Mouse (Mus musculus) layer of hippocampus, postnatal 14 days (tissue): ENCODE results near the gene Ticrr. TPM values are rescaled to one million over a fixed set of nuclear protein-coding genes. Genes with fewer than 3 reads are reported as not detected.

Experiments
- DNase-seq, 2 experiments: peaks; one replicate each; pipeline ENCODE4 v3.0.0; 2021 to 2022; ENCODE audit warnings: low spot score in 2 of 2, mixed read lengths in 1 of 2
- total RNA-seq, 2 experiments: library from RNA; stranded (reverse); gene quantifications; 2 replicates each; pipeline ENCODE4 v1.2.3; 2021

Gene Ticrr
- total RNA-seq, 2 experiments from 2014 or later: 0.45 to 0.97 TPM

DNA sequence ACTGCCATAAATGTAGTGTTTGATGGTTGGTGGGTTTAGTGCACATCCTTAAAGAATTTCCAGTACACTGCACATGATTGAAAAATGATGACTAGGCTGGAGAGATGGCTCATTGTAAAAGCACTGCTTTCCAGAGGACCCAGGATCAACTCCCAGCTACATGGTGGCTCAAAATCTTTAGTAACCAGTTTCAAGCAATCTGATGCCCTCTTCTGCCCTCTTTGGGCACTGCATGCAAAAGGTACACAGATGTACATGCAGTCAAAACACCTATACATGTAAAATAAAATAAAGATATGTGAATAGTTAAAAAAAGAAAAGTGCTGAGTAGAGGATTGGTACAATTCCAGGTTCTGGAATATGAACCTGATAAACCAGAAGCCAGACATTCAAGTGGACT lies 19.2 kb downstream of the Ticrr start:
- no peak for DNase-seq

DNA sequence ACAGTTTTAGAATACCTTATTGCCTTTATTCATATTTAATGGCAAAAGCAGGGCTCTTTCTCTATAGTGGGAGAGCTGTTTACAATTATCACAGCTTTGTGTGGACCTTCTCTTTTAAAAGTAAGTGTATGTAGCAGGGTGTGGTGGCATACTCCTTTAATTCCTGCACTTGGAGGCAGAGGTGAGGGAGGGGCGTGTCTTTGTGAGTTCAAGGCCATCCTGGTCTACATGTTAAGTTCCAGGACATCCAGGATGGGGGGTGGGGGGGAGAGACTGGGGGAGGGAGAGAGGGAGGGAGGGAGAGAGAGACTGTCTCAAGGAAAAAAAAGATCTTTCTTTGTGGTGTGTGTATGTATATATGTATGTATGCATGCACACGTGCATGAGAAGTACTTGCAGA lies 20.2 kb downstream of the Ticrr start:
- DNase-seq: no peak

DNA sequence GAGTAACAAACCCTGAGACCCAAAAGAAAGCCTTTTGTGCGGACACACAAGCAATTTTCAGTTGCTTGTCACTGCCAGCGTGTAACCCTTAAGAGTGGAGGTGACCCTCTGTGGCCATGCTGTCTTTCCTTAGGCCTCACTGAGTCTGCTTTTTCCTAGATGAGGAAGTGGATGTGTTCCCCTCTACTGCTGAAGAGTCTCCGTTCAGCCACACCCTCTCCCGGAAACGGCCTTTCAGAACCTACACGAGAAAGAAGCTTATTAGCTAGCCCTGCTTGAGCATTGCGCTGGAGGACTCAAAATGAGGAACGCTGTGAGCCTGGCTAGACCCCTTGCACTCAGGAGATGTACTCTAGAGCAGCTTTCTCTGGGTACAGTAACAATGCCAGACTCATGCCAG lies 36.5 kb downstream of the Ticrr start:
- DNase-seq: no peak

DNA sequence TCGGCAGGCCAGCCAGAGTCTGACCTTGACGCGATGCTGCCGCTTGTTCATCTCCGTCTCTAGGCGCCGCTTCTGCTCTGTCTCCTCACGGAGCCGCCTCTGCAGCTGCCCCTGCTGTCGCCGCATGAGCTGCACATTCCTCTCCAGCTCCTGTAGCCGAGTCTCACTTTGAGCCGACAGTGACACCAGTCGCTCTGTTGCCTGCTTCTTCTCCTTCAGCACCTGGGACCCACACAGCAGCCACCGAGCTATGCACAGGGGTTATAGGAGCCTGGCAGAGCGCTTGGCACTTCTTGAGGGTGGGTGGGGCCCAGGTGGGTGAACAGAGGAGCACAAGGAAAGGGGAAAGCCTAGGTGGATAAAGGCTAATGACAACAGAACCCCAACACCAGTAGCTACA lies 42.8 kb downstream of the Ticrr start:
- DNase-seq: no peak

DNA sequence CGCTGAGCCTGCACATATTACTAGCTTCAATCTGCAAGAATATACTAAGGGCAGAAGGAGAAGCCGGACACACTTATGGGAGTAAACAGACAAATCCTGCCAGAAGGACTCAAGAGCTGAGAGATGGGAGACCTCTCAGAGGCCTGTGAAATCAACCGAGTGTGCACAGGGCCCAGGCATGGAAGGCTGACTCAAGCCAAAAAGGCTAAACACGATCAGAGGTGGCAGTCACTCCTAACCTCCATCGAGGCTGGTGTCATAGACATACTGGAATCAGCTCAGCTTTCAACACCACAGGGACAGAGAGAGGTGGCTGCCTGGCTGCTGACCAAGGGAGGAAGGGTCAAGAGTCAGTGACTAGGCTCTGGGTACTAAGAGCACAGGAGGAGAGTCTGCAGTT lies 45.2 kb downstream of the Ticrr start:
- no peak for DNase-seq

DNA sequence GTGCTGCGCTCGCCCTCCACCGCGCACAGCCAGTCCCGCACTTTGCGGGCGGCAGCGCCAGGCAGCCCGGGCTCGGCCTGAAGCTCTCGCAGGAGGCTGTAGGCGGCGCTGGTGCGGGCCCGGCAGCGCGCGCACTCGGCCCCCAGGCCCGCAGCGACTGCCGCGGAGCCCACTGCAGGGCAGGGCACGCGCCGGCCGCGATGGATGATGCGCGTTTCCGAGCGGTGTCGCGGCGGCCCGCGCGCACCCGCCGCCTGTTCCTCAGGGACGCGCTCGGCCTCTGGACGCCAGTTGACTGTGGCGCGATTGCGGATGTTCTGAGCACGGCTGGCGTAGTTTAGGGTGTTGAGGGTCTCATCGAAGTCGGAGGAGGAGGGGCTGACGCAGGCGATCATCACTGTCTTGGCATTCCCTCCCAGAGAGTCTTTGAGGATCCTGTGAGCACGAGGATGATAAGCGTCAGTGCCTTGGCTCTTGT lies 50.2 kb downstream of the Ticrr start:
- DNase-seq: peak; percentile 61

DNA sequence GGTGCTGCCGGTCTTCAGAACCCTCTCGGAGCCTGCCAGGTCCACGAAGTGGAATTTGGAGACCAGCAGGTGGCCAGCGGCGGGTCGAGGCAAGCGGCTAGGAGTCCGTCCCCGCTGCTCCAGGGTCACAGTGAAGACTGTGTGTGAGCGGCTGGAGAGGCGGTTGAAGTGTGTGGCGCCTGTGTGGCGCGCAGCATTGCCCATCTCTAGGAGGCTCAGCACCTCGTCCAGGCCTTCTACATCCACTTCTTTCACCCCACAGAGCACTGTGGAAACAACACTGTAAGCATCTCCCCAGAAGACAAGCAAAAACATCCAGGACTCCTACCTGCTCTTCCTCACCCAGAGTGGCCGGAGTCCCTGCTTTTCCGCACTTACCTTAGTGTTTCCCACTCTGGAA lies 50.8 kb downstream of the Ticrr start:
- no peak for DNase-seq

DNA sequence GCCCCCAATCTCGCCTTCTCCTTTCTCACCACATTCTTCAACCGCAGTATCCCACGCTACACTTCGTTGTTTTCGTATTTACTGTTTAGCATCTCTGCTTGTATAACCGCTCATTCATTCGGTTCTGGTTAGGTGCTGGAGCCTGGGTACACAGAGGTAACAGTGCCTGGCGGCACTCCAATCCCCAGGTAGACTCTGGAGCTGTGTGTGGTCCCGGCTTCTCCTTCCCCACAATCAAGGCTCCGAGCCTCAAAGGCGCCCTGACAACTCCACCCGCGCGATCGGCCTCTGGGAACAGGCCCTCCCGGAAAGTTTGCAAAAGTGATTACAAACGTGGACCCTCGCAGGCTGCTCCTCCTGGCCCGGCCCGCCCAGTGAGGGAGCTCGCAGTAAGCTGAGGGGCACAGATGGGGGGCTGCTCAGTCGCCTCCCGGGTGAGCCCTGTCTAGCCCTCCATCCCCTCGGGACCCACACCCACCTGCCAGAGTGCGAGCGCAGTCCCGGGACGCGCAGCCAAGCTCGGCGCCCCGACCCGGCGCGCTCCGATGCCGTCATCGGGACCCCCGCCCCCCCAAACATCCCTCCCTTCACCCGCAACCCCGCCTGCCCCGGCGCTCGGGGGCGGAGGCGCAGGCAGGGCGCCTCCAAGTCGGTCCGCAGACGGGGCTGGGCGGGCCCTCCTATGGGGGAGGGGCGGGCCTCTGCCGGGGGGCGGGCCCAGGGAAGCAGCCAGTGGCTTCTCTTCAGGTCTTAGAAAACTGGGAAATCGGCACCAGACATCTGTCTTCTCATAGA lies 55.4 kb downstream of the Ticrr start, which contains the start of gene Kif7:
Gene Kif7 (minus strand): TSS at position 534 of the 795 bp plus-strand sequence.
- peak; percentile 30 to 56 for DNase-seq

DNA sequence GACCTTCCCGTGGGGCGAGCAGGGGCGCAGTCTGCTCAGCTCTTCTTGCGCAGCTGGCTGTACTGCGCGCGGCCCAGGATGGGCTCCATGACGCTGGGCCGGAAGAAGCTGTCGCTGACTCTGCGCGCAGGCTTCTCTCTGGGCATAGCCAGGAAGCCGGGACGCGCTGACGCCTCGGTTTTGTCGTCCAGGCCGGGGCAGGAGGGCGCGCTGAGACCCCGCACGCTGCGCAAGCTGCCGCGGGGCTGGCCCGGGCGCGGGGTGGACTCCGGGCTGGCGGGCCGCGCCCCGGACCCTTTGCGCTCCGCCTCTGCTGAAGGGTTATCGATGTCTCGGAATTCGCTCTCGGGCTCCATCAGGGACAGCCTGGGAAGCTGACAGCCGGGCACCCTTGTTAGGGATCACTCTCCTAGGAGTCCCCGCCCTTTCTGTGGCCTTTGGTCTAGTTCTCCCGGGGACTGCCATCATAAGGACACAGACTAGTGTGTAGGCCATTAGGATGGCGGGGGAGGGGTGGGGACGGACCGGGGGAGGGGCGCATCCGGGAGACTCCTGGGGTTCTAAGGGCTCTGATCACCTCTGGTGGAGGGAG lies 61.5 kb downstream of the Ticrr start:
- DNase-seq: peak in 1 of 2 experiments; percentile 46

DNA sequence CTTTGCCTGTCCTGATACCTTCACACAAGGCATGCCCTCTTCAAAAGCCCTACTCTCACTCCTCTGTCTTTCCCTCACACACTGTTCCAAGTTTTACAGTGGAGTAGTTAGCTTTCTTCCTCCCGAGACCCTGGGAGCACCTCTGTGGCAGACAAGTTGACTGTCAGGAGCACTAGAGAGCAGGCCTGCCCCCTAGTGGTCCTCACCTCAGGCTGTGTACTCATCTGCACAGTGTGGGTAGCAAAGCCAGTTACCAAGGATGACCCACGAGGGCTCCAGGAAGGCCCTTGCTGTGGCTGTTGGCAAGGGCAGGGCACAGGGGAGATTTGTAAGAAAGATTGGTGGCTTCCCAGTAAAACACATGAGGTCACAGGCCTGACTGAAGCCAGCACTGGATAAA lies 67.1 kb downstream of the Ticrr start:
- peak in 1 of 2 experiments; percentile 45 for DNase-seq

DNA sequence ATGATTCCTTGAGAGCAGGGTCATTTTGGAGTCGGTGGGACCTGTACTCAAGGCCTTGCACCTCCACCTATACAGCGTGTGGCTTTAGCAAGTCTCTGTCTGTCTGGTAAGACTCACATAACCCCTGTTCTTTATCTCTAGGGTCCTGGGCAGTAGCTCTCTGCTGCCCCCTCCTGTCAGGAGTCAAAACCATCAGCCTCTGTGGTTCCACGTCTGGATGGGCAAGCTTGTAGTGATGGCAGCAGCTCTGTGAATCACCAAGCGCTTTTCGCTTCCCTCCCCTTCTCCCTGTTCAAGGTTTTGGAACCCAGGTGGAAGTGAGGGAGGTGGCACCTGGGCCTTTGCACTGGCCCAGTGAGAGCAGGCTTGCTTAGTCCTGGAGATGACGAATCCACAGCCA lies 68.2 kb downstream of the Ticrr start:
- DNase-seq: peak; percentile 43 to 55

DNA sequence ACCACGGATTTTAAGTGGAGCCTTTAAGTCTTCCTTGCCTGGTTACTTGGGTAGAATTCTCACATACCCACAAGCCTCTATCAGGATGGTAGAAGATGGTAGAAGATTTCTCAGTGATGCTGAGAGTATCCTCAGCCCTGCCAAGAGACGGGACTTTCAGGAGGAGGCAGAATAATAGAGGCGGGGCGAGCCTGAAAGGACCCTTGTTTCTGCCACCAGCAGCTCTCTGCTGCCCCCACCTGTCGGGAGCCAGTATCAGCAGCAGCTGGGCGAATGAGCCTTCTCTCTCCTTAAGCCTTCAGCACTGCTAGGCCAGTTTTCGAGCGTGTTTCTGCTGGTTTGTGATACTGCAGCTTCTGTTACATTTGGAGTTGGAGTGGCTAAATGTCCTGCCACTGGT lies 69.2 kb downstream of the Ticrr start:
- peak; percentile 57 to 70 for DNase-seq

DNA sequence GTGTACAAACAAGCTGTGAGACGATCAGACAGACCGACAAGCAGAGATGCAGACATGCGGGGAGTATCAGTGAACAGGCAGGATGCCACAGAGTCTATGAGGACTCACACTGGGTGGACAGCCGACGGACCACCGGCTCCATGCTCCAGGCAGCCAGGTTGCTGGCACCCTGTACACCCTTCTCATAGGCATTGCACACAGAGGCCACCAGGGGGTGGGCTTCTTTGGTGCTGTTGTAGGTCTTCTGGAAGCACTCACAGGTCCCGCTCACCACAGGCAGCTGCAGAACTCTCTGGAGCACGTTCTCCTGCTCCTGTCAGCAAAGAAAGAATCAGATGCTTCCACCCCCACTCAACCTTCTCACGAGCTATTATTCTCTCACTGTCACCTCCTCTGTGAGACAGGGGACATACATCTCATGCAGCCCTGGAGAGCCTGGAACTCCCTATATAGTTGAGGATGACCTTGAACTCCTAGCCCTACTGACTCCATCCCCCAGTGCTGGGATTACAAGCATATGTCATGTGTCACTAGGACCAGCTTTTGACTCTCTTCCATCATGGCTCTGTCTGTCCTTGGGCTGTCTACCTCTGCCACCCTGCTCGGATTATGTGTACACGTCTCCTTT lies 69.9 kb downstream of the Ticrr start:
- no peak for DNase-seq

DNA sequence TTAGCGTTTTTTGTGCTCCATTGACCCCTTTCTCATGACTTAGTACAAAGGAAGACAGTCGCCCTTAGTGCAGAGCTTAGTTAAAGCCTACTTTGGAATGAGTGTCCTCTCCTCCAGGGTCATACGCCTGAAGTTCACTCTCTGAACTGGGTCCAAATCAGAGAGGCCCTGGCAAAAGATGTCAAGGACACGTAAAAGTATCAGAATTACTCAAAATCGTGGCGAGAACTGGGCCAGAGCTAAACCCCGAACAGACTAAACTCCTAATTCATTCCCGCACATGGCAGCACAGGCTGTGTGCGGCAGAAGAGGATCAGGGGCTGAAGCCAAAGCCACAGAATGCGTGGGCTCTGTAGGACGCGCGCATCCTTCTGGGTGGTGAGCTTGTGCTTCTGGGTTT lies 71.4 kb downstream of the Ticrr start:
- no peak for DNase-seq

DNA sequence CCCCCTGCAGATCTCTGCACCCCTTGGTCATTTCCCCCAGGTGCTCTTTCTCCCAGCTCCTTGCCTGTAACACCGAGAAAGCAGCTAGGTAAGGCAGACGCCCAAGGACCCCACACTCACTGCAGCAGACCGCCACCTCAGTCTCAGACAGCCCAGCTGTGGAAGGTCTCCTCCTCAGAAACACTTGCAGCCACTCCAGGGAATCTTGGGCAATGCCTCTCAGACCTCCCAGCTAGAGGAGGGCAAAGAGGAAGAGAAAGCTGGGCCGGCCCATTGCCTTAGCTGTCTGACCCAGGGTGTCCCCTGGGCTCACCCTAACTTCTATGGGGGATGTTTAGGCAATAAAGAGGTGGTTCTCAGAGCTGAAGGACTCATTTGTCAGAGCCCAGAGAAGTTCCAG lies 72.6 kb downstream of the Ticrr start, which contains the start of gene Plin1:
Gene Plin1 (minus strand): TSS at position 282 of the 400 bp plus-strand sequence.
- no peak for DNase-seq

DNA sequence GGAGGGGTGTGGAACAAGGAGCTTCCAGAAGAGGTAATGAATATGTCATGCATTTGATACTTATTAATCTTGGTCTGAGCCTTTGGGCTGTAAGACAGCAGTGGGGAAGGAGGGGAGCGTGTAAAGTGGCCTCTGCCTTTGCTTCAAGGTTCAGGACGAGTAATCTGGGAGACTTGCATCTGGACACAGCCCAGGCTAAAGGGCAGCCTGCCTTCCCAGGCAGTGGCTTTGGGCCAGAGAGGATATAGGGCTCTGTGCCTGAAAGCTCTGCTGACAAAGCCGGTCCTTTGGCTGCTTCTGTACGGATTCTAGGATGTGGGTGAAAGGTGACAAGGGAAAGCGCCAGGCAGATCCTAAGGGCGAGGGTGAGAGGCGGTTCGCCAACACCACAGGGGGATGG lies 74.6 kb downstream of the Ticrr start:
- no peak for DNase-seq

DNA sequence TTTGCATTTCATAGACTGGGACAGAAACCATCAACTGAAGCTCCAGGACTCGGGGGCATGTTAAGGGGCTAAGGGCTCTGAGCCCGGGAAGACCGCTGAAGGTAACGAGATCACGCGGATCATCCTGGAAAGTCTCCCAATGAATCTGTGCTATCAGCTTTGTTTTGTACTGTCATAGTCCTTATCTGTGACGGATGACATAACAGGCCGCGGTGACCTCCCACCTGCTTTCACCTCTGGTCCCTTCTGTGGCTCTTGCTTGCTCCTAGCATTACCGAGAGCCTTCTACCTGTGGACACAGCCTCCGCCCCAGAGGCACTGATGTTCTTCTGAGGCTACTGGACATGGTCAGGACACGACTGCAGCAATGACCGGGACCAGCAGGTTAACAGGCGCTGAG lies 76.5 kb downstream of the Ticrr start:
- DNase-seq: no peak

DNA sequence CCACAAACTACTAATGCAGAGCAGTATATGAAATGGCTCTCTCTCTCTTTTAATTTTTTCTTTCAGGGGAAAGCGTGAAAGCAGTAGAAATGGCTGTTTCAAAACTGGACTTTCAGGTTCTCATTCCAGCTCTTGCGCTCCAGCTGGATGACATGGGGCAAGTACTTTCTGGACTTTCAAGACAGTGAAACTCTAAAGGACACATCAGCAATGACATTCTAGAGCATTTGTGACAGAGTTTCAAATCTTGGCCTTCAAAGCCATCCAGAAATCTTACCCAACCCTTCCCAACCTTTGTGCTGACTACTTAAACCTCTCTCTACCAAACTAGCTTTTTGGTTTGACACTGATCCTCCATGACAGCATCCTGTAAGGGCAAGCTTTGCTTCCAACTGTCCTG lies 78.9 kb downstream of the Ticrr start:
- no peak for DNase-seq

DNA sequence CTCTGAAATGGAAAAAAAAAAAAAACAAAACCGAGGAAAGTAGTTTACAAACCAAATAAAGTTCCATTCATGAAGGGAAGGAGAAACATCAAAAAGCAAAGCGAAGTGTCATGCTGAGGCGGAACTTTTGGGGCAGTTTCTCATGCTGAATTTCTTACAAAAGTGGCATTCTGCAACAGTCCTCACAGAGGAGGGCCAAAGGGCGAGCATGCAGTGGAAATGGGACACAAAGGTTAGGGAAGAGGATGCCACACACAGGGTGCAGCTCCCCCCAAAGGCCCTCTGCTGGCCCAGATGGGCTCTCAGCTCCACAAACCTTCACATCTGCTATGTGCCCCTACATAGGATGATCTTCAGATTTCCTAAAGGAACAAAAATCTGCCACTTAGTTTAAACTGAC lies 80.3 kb downstream of the Ticrr start:
- DNase-seq: no peak

DNA sequence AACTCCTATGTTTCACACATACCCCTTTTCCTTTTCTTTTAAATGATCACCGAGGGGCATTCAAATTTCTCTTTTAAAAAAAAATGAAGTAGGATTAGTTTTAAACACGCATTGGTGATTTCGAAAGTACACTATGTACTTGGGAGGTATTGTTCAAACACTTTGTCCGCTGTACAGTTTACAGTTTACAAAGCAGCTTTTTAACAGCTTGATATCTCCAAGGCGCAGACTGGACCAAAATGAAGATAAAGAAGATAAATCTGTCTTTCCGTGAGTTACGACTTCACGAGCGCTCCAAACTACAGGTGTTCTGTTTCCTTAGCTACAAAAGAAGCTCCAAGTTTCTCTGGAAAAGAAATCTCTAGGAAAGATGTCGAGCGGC lies 82.3 kb downstream of the Ticrr start:
- DNase-seq: no peak

DNA sequence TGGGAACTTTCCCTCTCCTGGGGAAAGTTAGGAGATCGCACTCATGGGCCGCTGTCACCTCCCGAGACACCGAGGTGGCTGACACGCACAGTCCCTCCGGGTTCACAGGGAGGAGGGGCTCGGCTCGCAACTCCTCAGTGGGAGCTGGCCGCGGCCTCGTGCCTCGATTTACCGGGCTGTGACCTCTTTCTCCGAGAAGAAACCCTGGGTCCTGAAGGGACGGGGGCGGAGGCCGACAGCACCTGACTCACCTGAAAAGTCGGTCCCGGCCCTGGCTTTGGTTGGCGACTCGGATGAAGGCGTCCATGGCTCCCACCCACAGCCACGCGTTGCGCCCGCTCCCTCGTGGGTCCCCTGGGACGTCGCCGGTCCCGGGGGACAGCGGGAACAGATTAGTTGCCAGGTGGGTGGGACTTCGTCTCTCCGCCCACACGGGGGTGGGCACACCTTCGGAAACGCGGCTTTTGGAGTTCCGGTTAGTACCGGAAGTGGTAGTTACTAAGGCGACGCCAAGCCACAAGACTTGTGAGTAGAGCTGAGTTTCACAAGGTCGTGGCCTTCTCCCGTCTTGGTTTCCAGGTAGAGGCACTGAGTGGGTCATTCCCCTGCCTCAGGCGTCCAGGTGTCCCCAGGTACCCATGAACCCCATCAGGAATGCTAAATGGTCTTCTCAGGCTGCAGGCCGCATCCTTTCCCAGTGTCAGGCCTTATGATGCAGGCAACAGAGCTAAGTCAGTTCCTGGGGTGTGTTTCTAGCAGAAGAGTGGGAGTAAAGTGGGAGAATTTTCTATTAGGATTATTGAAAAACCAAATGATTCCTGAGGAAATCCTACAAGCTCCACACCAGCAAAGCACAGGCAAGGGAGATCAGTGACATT lies 82.9 kb downstream of the Ticrr start, which contains the start of the genes Pex11a and Wdr93:
Gene Pex11a (minus strand): TSS at position 473 of the 878 bp plus-strand sequence.
Gene Wdr93 (plus strand): TSS at position 505 of the 878 bp plus-strand sequence.
- DNase-seq: peak; percentile 69 to 82
